Mouse (Mus musculus): ENCODE results near the gene Gm609. TPM values are rescaled to one million over a fixed set of nuclear protein-coding genes. Genes with fewer than 3 reads are reported as not detected.

The Gm609 gene
- polyA plus RNA-seq, 1 experiment from 2014 or later = not detected

DNA sequence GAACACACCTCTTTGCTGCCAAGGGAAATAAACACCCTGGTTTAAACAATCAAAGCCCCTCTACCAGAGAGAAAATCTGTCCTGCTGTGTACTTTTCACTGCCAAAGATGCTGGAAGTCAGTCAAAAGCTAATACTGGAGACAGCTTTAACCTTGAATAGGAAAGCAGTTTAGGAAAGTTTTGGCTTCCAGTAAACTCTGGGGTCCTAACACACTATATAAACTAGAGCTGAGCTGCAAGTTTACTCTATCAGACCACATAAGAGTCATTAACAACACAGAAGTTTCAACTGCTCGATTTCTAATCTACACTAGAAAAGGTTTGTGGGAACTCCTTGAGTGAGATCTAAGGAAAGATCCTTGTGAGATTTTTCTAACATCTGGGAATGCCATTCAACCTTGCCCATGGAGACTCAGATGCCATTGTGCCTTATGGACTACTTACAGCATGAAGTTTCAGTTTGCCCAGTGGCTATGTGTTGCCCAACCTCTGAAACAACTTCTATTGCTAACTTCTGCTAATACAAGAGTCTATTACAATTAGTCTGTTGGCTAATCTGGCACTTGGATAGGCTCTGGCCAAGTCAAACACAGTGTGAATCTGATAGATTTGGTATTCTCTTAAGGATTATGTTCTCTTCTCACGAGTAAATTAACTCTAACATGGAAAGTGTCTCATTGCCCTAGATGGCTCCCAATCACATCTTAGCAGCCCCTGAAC lies 117.1 kb downstream of the Gm609 start:
- no peak for ATAC-seq (ENCODE audit: insufficient number of reproducible peaks, insufficient read depth, low FRiP score, low TSS enrichment, low read depth)
- no peak overlapping the region for H3K27ac ChIP-seq
- 71% methylated on average over 2 of the region's 2 CpGs for WGBS
- H3K4me2 ChIP-seq = no peak overlapping the region
- H3K27me3 ChIP-seq = no peaks in the 10 kb centered on the region
- no peak overlapping the region for H3K9ac ChIP-seq (replicated peaks)
- H3K4me1 ChIP-seq (replicated peaks) = no peaks in the 10 kb centered on the region
- no peaks in the 10 kb centered on the region for H3K9me3 ChIP-seq
- no peak overlapping the region for H3K4me3 ChIP-seq (replicated peaks)
- no peaks in the 10 kb centered on the region for H3K36me3 ChIP-seq

DNA sequence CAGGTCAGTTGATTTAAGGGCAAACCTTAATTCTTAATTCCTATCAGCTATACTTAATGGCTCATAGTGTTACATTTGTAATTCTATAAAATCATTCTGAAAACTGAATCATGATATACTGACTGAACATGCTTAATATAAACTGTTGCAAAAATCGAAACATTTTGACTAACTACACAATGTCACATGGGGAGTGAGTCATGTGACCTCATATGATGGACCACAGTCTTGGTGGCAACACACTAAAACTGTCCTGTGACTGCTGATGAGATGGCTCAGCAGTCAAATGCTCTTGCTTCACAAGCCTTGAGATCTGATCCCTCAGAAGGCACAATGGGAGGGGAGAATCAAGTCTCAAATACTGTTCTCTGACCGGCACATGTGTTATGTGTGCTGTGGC lies 118.7 kb downstream of the Gm609 start:
- ATAC-seq (ENCODE audit: insufficient number of reproducible peaks, insufficient read depth, low FRiP score, low TSS enrichment, low read depth) = no peak
- H3K9me3 ChIP-seq = no peaks in the 10 kb centered on the region
- H3K4me1 ChIP-seq (replicated peaks) = no peaks in the 10 kb centered on the region
- H3K36me3 ChIP-seq = no peaks in the 10 kb centered on the region
- H3K9ac ChIP-seq (replicated peaks) = no peak overlapping the region
- no peak overlapping the region for H3K27ac ChIP-seq
- 83% methylated on average over 2 of the region's 2 CpGs for WGBS
- H3K4me2 ChIP-seq = no peak overlapping the region
- no peak overlapping the region for H3K4me3 ChIP-seq (replicated peaks)
- no peaks in the 10 kb centered on the region for H3K27me3 ChIP-seq

- no peak for ATAC-seq (ENCODE audit: insufficient number of reproducible peaks, insufficient read depth, low FRiP score, low TSS enrichment, low read depth)
- H3K36me3 ChIP-seq = no peaks in the 10 kb centered on the region
- H3K9me3 ChIP-seq = no peaks in the 10 kb centered on the region
- no peaks in the 10 kb centered on the region for H3K27me3 ChIP-seq
- H3K4me3 ChIP-seq (replicated peaks) = no peak overlapping the region
- 83% methylated on average over 1 of the region's 1 CpGs for WGBS
- H3K9ac ChIP-seq (replicated peaks) = no peak overlapping the region
- H3K4me2 ChIP-seq = no peak overlapping the region
- H3K27ac ChIP-seq = no peak overlapping the region
- H3K4me1 ChIP-seq (replicated peaks) = no peaks in the 10 kb centered on the region
Observed at GRCm38 (mm10) chr16:45371076-45371475, 121.7 kb downstream of the Gm609 start.

DNA sequence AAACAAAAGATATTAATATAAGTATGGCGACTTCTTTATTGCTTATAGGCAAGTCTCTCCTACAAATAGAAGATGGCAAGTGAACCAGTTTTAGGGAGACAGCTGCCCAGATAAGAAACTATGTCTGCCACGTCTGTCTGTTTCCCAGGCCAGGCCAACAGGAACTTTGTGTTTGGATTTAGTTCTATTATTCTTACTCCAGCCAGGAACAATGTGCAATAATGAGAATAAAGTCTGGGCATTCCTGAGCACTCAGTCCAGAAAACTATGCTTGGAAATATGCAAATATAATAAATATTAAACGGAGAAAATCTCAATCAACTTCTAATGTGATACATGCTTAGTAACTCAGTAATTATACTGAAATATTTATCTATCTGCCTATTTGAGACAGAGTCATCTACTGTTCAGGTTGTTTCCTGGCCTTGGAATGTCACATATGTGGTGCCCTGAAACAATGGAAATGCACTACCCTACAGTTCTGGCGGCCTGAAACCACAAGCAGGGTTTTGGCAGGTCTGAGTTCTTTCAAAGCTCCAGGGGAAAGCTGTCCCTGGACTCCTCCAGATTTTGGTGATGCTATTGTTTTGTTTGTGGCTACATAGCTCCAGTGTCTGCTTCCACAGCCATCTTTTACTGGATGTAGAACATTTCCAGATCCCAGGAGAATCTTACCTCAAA lies 123.3 kb downstream of the Gm609 start:
- H3K4me1 ChIP-seq (replicated peaks) = no peaks in the 10 kb centered on the region
- 80% methylated on average over 4 of the region's 4 CpGs for WGBS
- H3K9me3 ChIP-seq = no peaks in the 10 kb centered on the region
- H3K27ac ChIP-seq = no peak overlapping the region
- H3K27me3 ChIP-seq = no peaks in the 10 kb centered on the region
- no peak overlapping the region for H3K4me2 ChIP-seq
- no peak for ATAC-seq (ENCODE audit: insufficient number of reproducible peaks, insufficient read depth, low FRiP score, low TSS enrichment, low read depth)
- H3K9ac ChIP-seq (replicated peaks) = no peak overlapping the region
- H3K4me3 ChIP-seq (replicated peaks) = no peak overlapping the region
- no peaks in the 10 kb centered on the region for H3K36me3 ChIP-seq

DNA sequence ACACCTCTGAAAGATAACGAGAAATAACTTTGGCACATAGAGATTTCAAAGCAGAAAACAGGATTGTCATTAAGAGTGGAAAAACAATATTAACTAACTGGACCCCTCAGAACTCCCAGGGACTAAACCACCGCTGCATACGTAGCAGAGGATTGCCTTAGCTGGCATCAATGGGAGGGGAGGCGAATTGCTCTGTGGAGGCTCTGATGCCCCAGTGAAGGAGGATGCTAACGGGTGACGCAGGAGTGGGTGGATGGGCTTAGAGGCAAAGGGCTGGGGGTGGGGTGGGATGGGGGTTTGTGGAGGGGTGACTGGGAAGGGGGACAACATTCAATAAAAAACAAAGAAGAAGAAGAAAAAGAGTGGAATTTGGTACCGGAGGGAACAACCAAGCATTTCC lies 126.7 kb downstream of the Gm609 start:
- Histone ChIP-seq H3K27ac (no peak overlapping the region), H3K4me3 (replicated peaks) (no peak overlapping the region), H3K9ac (replicated peaks) (no peak overlapping the region), H3K27me3 (no peaks in the 10 kb centered on the region), H3K4me2 (no peak overlapping the region), H3K9me3 (no peaks in the 10 kb centered on the region), H3K4me1 (replicated peaks) (no peaks in the 10 kb centered on the region), H3K36me3 (no peaks in the 10 kb centered on the region)
- 74% methylated on average over 7 of the region's 7 CpGs for WGBS
- no peak for ATAC-seq (ENCODE audit: insufficient number of reproducible peaks, insufficient read depth, low FRiP score, low TSS enrichment, low read depth)

DNA sequence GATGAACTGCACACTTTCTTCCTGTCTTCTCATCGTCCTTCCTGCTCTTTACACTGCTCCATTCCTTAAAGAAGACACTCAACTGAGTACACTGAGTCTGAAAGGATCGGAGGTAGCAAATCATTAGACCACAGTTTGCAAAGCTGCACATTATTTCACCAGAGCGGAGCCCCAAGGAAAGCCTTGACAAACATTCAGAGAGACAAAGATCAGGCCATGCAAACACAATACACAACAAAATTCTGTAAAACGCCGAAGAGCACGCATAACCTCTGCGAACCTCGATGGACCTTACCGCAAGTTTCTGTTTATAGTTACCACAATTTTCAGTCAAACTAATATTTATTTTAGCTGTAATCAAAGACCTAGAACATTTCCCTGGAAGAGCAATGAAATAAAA lies 127.4 kb downstream of the Gm609 start:
- 91% methylated on average over 9 of the region's 9 CpGs for WGBS
- Histone ChIP-seq H3K4me3 (replicated peaks) (no peak overlapping the region), H3K9me3 (no peaks in the 10 kb centered on the region), H3K27ac (no peak overlapping the region), H3K36me3 (no peaks in the 10 kb centered on the region), H3K4me2 (no peak overlapping the region), H3K27me3 (no peaks in the 10 kb centered on the region), H3K9ac (replicated peaks) (no peak overlapping the region), H3K4me1 (replicated peaks) (no peaks in the 10 kb centered on the region)
- no peak for ATAC-seq (ENCODE audit: insufficient number of reproducible peaks, insufficient read depth, low FRiP score, low TSS enrichment, low read depth)

GRCm38 (mm10) chr16:45364627-45365026 lies 128.1 kb downstream of the Gm609 start:
- H3K27me3 ChIP-seq = no peaks in the 10 kb centered on the region
- no peak overlapping the region for H3K4me2 ChIP-seq
- H3K27ac ChIP-seq = no peak overlapping the region
- no peaks in the 10 kb centered on the region for H3K36me3 ChIP-seq
- ATAC-seq (ENCODE audit: insufficient number of reproducible peaks, insufficient read depth, low FRiP score, low TSS enrichment, low read depth) = no peak
- H3K9me3 ChIP-seq = no peaks in the 10 kb centered on the region
- WGBS = 91% methylated on average over 1 of the region's 1 CpGs
- H3K9ac ChIP-seq (replicated peaks) = no peak overlapping the region
- H3K4me3 ChIP-seq (replicated peaks) = no peak overlapping the region
- H3K4me1 ChIP-seq (replicated peaks) = no peaks in the 10 kb centered on the region

GRCm38 (mm10) chr16:45363480-45364045 lies 129.2 kb downstream of the Gm609 start:
- 87% methylated on average over 4 of the region's 4 CpGs for WGBS

More at GRCm38 (mm10) chr16:45363480-45364045, 129.2 kb downstream of the Gm609 start:
- Histone ChIP-seq H3K27ac (no peak overlapping the region), H3K4me2 (no peak overlapping the region), H3K9ac (replicated peaks) (no peak overlapping the region), H3K4me1 (replicated peaks) (no peaks in the 10 kb centered on the region), H3K36me3 (no peaks in the 10 kb centered on the region), H3K27me3 (no peaks in the 10 kb centered on the region), H3K4me3 (replicated peaks) (no peak overlapping the region), H3K9me3 (no peaks in the 10 kb centered on the region)
- ATAC-seq (ENCODE audit: insufficient number of reproducible peaks, insufficient read depth, low FRiP score, low TSS enrichment, low read depth) = no peak

Other genes starting within 250 kb of the Gm609 start
- 8.8 and 13.6 TPM in 2 replicates for gene Cd200, start 83.9 kb downstream of the Gm609 start, polyA plus RNA-seq (2016; fragmentation: Nextera tagmentation; extraction: Ambion mirVana)
- gene Gm17783, start 39.1 kb upstream of the Gm609 start, polyA plus RNA-seq (2016; fragmentation: Nextera tagmentation; extraction: Ambion mirVana) = not detected in 2 replicates
- not detected in 2 replicates for gene Slc9c1, start 42.3 kb upstream of the Gm609 start, polyA plus RNA-seq (2016; fragmentation: Nextera tagmentation; extraction: Ambion mirVana)
- gene Gcsam, start 117.4 kb upstream of the Gm609 start, polyA plus RNA-seq (2016; fragmentation: Nextera tagmentation; extraction: Ambion mirVana) = 0.15 TPM in 1 of 2 replicates, not detected in the other
- gene BC016579, start 161.1 kb upstream of the Gm609 start, polyA plus RNA-seq (2016; fragmentation: Nextera tagmentation; extraction: Ambion mirVana) = 0.09 and 0.19 TPM in 2 replicates
- gene Tmprss7, start 200.7 kb upstream of the Gm609 start, polyA plus RNA-seq (2016; fragmentation: Nextera tagmentation; extraction: Ambion mirVana) = 0.20 and 0.27 TPM in 2 replicates
- 30.2 and 33.2 TPM in 2 replicates for gene Tagln3, start 231.6 kb upstream of the Gm609 start, polyA plus RNA-seq (2016; fragmentation: Nextera tagmentation; extraction: Ambion mirVana)
- 37.3 and 41.5 TPM in 2 replicates for gene Abhd10, start 250.0 kb upstream of the Gm609 start, polyA plus RNA-seq (2016; fragmentation: Nextera tagmentation; extraction: Ambion mirVana)

All from limb, embryonic 12.5 days (tissue).